Mouse (Mus musculus) myocyte (in vitro differentiated cells): ENCODE measurements around the gene Foxg1. TPM values are rescaled to one million over a fixed set of nuclear protein-coding genes. Genes with fewer than 3 reads are reported as not detected.

ENCODE experiments used
- H3K27me3 ChIP-seq: one replicate; pipeline ENCODE4 v1.6.1; 2011; ENCODE audit not compliant: control insufficient read depth, insufficient read depth, insufficient read length
- H3K36me3 ChIP-seq: one replicate; pipeline ENCODE4 v1.6.1; 2011; ENCODE audit not compliant: control insufficient read depth, insufficient read depth
- H3K4me2 ChIP-seq: one replicate; pipeline ENCODE4 v1.6.1; 2011; ENCODE audit warnings: low read depth, control low read depth
- H3K4me3 ChIP-seq: one replicate; pipeline ENCODE4 v1.5.1; 2011; ENCODE audit warnings: mild to moderate bottlenecking, control low read depth, moderate library complexity
- H3K79me2 ChIP-seq: one replicate; pipeline ENCODE4 v1.6.1; 2011; ENCODE audit not compliant: control insufficient read depth, insufficient read depth
- H3ac ChIP-seq: one replicate; pipeline ENCODE4 v1.6.1; 2011; ENCODE audit not compliant: control insufficient read depth, insufficient read length
- CEBPB ChIP-seq: IDR thresholded peaks from 2 replicates; pipeline ENCODE4 v1.6.1; 2011; ENCODE audit warnings: mild to moderate bottlenecking, moderate library complexity; ENCODE audit not compliant: poor library complexity, insufficient read depth, severe bottlenecking
- E2F4 ChIP-seq: IDR thresholded peaks from one replicate; pipeline ENCODE4 v1.6.1; 2011; ENCODE audit warnings: mild to moderate bottlenecking, control low read depth, moderate library complexity; ENCODE audit not compliant: insufficient read depth
- MAX ChIP-seq: IDR thresholded peaks from one replicate; pipeline ENCODE4 v1.6.1; 2011; ENCODE audit warnings: low read depth, mild to moderate bottlenecking, control low read depth
- MYOD1 ChIP-seq, 3 experiments: IDR thresholded peaks; one replicate each; pipeline ENCODE4 v1.6.1; 2011; ENCODE audit warnings: control low read depth in 2 of 3, low read depth in 2 of 3, mild to moderate bottlenecking in 2 of 3, moderate library complexity in 1 of 3; ENCODE audit not compliant: insufficient read length in 2 of 3, control insufficient read depth in 1 of 3
- MYOG ChIP-seq, 3 experiments: IDR thresholded peaks; one replicate each; pipeline ENCODE4 v1.6.1; 2011; ENCODE audit warnings: control low read depth in 2 of 3, low read depth in 2 of 3, mild to moderate bottlenecking in 2 of 3; ENCODE audit not compliant: insufficient read length in 2 of 3, control insufficient read depth in 1 of 3, insufficient read depth in 1 of 3
- POLR2A ChIP-seq: IDR thresholded peaks from one replicate; pipeline ENCODE4 v1.6.1; 2011; ENCODE audit warnings: low read depth, mild to moderate bottlenecking, control low read depth, moderate library complexity; ENCODE audit not compliant: insufficient read length
- POLR2AphosphoS2 ChIP-seq: IDR thresholded peaks from one replicate; pipeline ENCODE4 v1.6.1; 2011; ENCODE audit warnings: low read depth, control low read depth; ENCODE audit not compliant: insufficient read length
- REST ChIP-seq: IDR thresholded peaks from one replicate; pipeline ENCODE4 v1.6.1; 2011; ENCODE audit warnings: mild to moderate bottlenecking, control low read depth, moderate library complexity; ENCODE audit not compliant: insufficient read depth, insufficient read length
- SRF ChIP-seq: IDR thresholded peaks from one replicate; pipeline ENCODE4 v1.6.1; 2011; ENCODE audit warnings: low read depth; ENCODE audit not compliant: control insufficient read depth, insufficient read length
- TCF12 ChIP-seq: IDR thresholded peaks from one replicate; pipeline ENCODE4 v1.6.1; 2011; ENCODE audit warnings: mild to moderate bottlenecking, control low read depth; ENCODE audit not compliant: poor library complexity, insufficient read depth, severe bottlenecking
- TCF3 ChIP-seq: IDR thresholded peaks from one replicate; pipeline ENCODE4 v1.6.1; 2011; ENCODE audit warnings: low read depth, control low read depth; ENCODE audit not compliant: insufficient read length
- USF1 ChIP-seq: IDR thresholded peaks from one replicate; pipeline ENCODE4 v1.6.1; 2011; ENCODE audit warnings: low read depth, mild to moderate bottlenecking, control low read depth, moderate library complexity
- polyA plus RNA-seq: library from polyadenylated mRNA; unstranded; fragments of >200 nt; fragmentation: generic; extraction: Trizol; gene quantifications from one replicate; pipeline ENCODE4 v1.2.1, GENCODE M21; 2012; ENCODE audit warnings: missing spikeins

Gene Foxg1
- polyA plus RNA-seq, 1 experiment: not detected

GRCm38 (mm10) chr12:49392876-49393275 is 10.4 kb downstream of the Foxg1 start:
- no peak for TF ChIP-seq POLR2A
- no peak for TF ChIP-seq TCF3
- TF ChIP-seq SRF: no peak
- TF ChIP-seq TCF12: no peak
- TF ChIP-seq POLR2AphosphoS2: no peak
- TF ChIP-seq MYOD1 (IDR thresholded peaks at IDR 0.05; ENCODE audit: control insufficient read depth in 1 of 3, insufficient read length in 2 of 3, low read depth in 2 of 3): no peak
- TF ChIP-seq USF1: no peak
- no peak for TF ChIP-seq MAX
- TF ChIP-seq E2F4: no peak
- no peak for TF ChIP-seq REST
- TF ChIP-seq CEBPB: no peak
- TF ChIP-seq MYOG (IDR thresholded peaks at IDR 0.05; ENCODE audit: control insufficient read depth in 1 of 3, insufficient read depth in 1 of 3, insufficient read length in 2 of 3, low read depth in 2 of 3): no peak
- H3K27me3 ChIP-seq: peaks cover 5% of the 10 kb centered on the region
- H3K4me3 ChIP-seq: no peak overlapping the region
- H3K79me2 ChIP-seq: no peaks in the 10 kb centered on the region
- no peak overlapping the region for H3ac ChIP-seq
- no peak overlapping the region for H3K4me2 ChIP-seq
- H3K36me3 ChIP-seq: no peaks in the 10 kb centered on the region

GRCm38 (mm10) chr12:49393639-49394038 is 11.2 kb downstream of the Foxg1 start:
- TF ChIP-seq MAX (no peak), SRF (no peak), REST (no peak), TCF3 (no peak), TCF12 (no peak), POLR2AphosphoS2 (no peak), MYOD1 (IDR thresholded peaks at IDR 0.05; ENCODE audit: control insufficient read depth in 1 of 3, insufficient read length in 2 of 3, low read depth in 2 of 3) (no peak), MYOG (IDR thresholded peaks at IDR 0.05; ENCODE audit: control insufficient read depth in 1 of 3, insufficient read depth in 1 of 3, insufficient read length in 2 of 3, low read depth in 2 of 3) (no peak), USF1 (no peak), E2F4 (no peak), POLR2A (no peak), CEBPB (no peak)
- H3K36me3 ChIP-seq: no peaks in the 10 kb centered on the region
- no peak overlapping the region for H3ac ChIP-seq
- peaks cover 5% of the 10 kb centered on the region for H3K27me3 ChIP-seq
- no peak overlapping the region for H3K4me2 ChIP-seq
- H3K4me3 ChIP-seq: no peak overlapping the region
- no peaks in the 10 kb centered on the region for H3K79me2 ChIP-seq

- no peak overlapping the region for H3K4me3 ChIP-seq
- no peak overlapping the region for H3K4me2 ChIP-seq
- H3K36me3 ChIP-seq: no peaks in the 10 kb centered on the region
- H3K79me2 ChIP-seq: no peaks in the 10 kb centered on the region
- H3ac ChIP-seq: no peak overlapping the region
- TF ChIP-seq POLR2A (no peak), TCF12 (no peak), REST (no peak), E2F4 (no peak), TCF3 (no peak), SRF (no peak), MYOD1 (IDR thresholded peaks at IDR 0.05; ENCODE audit: control insufficient read depth in 1 of 3, insufficient read length in 2 of 3, low read depth in 2 of 3) (no peak), MAX (no peak)
- peaks cover 5% of the 10 kb centered on the region for H3K27me3 ChIP-seq
Observed at GRCm38 (mm10) chr12:49394181-49394580, 11.7 kb downstream of the Foxg1 start.

- no peaks in the 10 kb centered on the region for H3K36me3 ChIP-seq
- peaks cover 5% of the 10 kb centered on the region for H3K27me3 ChIP-seq
Observed at GRCm38 (mm10) chr12:49394836-49395235, 12.4 kb downstream of the Foxg1 start.

GRCm38 (mm10) chr12:49395969-49396368 is 13.5 kb downstream of the Foxg1 start:
- Histone ChIP-seq H3K4me3 (no peak overlapping the region), H3K27me3 (peaks cover 5% of the 10 kb centered on the region), H3K36me3 (no peaks in the 10 kb centered on the region), H3K79me2 (no peaks in the 10 kb centered on the region), H3K4me2 (no peak overlapping the region), H3ac (no peak overlapping the region)
- no peak for TF ChIP-seq TCF12
- no peak for TF ChIP-seq POLR2AphosphoS2
- no peak for TF ChIP-seq POLR2A
- no peak for TF ChIP-seq E2F4
- no peak for TF ChIP-seq USF1
- no peak for TF ChIP-seq REST
- TF ChIP-seq CEBPB: no peak
- no peak for TF ChIP-seq MAX
- no peak for TF ChIP-seq MYOD1 (IDR thresholded peaks at IDR 0.05; ENCODE audit: control insufficient read depth in 1 of 3, insufficient read length in 2 of 3, low read depth in 2 of 3)
- TF ChIP-seq TCF3: no peak
- TF ChIP-seq SRF: no peak
- no peak for TF ChIP-seq MYOG (IDR thresholded peaks at IDR 0.05; ENCODE audit: control insufficient read depth in 1 of 3, insufficient read depth in 1 of 3, insufficient read length in 2 of 3, low read depth in 2 of 3)

More at GRCm38 (mm10) chr12:49394836-49395235, 12.4 kb downstream of the Foxg1 start:
- TF ChIP-seq SRF: no peak
- TF ChIP-seq E2F4: no peak
- no peak for TF ChIP-seq MYOD1 (IDR thresholded peaks at IDR 0.05; ENCODE audit: control insufficient read depth in 1 of 3, insufficient read length in 2 of 3, low read depth in 2 of 3)
- no peak for TF ChIP-seq USF1
- no peak for TF ChIP-seq POLR2A
- no peak for TF ChIP-seq TCF12
- no peak for TF ChIP-seq MAX
- no peak for TF ChIP-seq MYOG (IDR thresholded peaks at IDR 0.05; ENCODE audit: control insufficient read depth in 1 of 3, insufficient read depth in 1 of 3, insufficient read length in 2 of 3, low read depth in 2 of 3)
- no peak for TF ChIP-seq TCF3
- no peak for TF ChIP-seq CEBPB
- TF ChIP-seq REST: no peak
- no peak for TF ChIP-seq POLR2AphosphoS2
- Histone ChIP-seq H3K4me3 (no peak overlapping the region), H3ac (no peak overlapping the region), H3K79me2 (no peaks in the 10 kb centered on the region), H3K4me2 (no peak overlapping the region)
